Mouse (Mus musculus) brain, embryonic 18.5 days (tissue): ENCODE measurements at regions not wholly inside any gene's neighbourhood (a gene's known extent, or its start where the extent isn't known, plus 50 kb on each side); places are given as distances from the start of the nearest gene placed in this dataset.

Experiments
- DNase-seq: peaks from one replicate; pipeline ENCODE4 v3.0.0-alpha.2; 2012; ENCODE audit warnings: low read depth, low spot score

DNA sequence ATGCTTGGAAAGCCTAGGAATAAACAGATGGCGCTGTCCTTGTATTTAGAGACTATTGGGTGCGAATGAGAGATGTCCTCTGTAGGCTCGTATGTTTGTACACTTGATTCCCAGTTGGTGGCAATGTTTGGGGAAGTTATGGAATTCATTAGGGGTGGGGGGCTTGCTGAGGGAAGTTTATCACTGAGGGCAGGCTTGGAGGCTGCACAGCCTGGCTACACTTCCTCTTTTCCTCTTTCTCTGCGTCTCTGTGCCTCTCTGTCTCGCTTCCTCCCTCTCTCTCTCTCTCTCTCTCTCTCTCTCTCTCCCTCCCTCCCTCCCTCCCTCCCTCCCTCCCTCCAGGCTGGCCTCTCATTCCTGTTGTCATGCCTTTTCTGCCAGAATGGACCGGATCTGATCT, 104.2 kb upstream of the Arid2 start:
- no peak for DNase-seq

DNA sequence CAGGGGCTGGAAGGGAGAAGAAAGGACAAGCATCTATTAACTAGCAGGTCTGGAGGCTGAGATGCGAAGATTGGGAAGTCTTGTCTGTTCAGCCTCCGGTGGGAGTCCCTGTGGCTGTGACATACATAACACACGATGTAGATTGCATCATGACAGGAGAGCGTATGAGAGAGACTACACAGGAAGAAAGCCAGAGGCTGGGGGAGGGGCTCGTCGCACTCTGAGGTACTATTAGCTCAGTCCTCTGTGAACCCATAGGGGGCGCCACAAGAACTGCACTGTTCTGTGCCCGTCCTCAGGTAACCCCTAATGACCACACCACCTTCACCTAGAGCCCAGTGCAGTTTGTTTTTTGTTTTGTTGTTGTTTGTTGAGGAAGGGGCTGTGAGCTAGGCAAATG, 102.7 kb upstream of the Arid2 start:
- no peak for DNase-seq

DNA sequence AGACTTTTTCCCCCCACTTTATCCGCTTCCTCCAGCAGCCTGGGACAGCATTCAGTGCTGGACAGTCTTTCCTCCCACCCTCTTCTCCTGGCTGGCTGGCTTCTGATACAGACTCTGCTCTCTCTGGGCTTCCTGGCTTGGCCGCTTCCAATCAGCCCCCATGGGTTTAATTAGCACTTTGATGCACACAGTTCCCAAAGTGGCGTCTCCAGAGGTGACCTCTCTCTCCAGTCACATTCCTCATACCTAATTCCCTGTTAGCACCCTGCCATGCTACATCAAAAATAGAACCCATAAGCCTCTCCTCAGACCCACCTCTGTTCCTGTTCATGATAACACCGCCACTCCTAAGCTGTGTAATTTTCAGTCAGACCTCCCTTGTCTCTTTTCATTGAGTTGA, 101.9 kb upstream of the Arid2 start:
- no peak for DNase-seq

DNA sequence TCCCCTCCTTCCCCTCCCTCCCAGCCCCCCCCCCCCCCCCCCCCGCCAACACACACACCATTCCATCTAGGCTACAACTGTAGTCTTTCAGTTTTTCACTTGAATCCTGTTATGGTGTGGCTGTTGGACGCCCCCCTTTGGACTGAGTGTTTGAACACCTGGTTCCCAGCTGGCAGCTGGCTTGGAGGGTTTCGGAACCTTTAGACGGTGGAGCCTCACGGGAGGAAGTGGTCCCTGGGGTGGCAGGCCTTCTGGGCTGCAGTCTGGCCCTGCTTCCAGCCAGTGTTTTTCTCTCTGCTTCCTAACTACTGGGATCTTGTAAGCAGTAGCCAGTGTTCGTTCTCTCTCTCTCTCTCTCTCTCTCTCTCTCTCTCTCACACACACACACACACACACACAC, 101.4 kb upstream of the Arid2 start:
- no peak for DNase-seq

DNA sequence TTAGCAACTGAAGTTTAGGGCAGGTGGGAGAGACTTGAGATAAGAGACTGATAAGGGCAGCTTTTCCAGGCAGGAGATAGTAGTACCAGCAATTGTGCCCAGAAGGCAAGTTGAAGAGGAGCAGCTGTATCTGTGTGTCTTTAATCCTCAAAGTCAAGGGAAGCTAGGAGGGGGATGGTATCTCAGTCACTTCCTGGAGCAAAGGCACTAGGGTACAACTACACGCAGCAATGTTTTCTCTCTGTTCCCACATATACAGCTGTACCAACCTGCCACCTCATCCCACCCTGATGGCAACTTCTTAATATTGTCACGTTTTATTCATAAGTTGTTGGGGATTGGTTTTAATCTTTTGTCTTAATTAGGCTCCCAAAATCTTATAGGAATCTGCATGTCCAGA, 97.8 kb upstream of the Arid2 start:
- DNase-seq, result no peak

DNA sequence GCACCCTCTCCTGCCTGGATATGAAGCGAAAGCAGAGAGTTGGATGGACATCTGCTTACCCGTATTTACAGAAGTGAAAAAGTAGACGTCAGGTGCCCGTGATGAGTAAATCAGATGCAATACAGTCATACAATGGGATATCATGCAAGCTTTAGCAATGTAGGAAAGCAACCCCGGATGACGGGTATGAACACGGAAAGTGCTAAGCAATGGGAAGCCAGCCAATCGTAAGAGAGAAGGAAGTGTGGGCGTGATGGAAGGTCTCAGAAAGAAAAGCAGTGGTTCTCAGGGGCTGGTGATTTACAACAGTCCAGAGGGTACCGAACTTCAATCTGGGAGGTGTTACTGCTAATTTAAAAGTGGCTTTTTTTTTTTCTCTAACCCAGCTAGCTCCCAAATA, 89.9 kb upstream of the Arid2 start:
- DNase-seq, result no peak

DNA sequence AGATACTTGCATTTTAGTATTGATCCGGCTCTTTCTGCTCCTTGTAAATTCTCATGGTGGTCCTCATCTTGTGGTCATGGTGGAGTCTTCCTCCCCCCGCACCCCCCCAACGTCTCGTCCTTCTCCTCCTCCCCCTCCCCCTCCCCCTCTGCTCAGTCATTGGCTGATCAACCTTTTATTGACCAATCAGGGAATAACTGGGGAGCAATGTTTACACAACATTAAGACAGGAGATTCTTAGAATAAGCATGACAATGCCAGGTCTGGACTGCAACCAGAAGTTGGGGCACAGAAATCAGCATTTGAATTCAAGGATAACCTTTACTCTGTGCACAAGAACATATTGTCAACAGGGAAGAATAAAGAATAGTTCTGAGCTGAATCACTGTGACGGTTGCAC, 89.4 kb upstream of the Arid2 start:
- no peak for DNase-seq

DNA sequence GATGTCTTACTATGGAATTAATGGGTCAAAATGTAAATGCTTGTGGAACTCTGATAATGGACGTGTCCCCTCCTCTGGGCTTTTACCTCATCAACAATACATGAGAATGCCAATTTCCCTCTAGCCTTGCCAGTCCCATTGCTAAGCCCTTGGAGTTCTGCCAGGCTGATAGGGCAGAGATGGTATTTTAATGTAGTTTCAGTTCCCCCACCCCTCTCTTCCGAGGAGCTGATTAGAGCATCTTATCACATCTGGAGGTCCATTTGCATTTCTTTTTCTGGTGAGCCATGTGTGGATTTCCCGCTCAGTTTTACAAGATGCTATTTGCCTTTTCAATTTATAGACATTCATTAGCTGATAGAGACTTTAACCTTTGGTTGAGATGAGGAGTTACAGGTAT, 86.0 kb upstream of the Arid2 start:
- DNase-seq, result no peak

DNA sequence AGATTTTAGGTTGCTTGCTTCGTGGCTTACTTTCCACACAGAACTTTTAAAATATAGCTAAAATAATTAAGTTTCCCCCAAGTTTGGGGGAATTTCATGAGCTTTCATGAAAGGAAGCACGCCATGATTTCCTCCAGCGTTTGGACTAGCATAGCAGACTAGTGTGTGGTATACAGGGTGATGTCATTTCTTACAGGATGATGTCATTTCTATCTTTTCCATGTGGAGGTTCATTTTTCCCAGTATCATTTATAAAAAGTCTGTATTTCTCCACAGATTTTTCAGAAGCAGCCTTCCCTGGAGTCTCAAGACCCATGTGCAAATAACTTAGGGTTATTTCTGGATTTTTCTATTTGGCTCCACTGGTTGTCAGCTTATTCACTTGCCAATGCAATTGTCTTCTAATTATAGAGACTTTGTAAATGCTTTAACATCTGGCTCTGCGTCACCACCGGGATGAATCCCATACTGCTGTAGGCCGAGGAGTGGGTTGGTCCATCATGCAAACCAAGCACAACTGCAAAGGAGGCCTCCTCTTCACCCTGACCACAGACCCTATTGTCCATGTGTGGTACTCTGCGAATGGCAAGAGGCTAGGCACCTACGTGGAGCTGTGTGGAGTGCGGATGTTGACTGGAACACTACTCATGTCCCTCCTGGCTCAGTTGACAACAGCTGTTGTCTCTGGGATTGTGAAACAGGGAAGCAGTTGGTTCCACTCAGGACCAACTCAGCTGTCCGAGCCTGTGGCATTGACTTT, 85.4 kb upstream of the Arid2 start:
- DNase-seq, result no peak

DNA sequence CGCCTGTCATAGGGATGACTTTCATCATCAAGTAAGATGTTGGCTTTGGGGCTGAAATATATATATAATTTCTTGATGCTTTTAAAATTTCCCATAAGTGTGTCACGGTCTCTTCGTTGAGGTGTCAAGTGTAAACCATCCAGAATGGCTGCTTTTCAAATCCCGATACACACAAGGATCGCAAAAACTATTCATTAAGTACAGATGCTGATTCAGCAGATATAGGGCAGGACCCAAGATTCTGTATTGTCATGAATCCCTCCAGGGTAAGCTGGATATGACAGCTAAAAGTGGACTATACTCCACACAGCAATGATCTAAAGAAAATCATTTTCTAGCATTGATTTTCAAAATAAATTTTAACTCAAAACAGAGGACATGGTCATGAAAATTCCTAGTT, 83.1 kb upstream of the Arid2 start:
- no peak for DNase-seq

DNA sequence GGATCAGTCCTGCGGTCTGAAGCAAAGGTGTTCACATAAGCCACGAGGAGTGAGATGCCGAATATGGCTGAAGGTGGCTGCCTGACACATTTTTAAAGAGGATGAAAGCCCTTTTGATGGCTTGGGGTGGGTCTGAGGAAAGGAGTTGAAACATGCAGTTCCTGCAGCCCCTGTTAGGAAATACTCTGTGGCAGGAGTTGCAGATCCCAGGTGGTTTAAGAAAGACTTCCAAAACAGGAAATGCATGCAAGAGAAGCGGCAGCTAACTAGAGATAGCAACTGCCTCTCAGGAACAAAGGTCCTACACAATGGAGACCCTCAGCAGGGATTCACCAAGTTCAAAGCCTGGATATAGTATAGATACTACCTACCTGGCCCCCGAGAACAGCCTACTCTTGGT, 82.7 kb upstream of the Arid2 start:
- no peak for DNase-seq

DNA sequence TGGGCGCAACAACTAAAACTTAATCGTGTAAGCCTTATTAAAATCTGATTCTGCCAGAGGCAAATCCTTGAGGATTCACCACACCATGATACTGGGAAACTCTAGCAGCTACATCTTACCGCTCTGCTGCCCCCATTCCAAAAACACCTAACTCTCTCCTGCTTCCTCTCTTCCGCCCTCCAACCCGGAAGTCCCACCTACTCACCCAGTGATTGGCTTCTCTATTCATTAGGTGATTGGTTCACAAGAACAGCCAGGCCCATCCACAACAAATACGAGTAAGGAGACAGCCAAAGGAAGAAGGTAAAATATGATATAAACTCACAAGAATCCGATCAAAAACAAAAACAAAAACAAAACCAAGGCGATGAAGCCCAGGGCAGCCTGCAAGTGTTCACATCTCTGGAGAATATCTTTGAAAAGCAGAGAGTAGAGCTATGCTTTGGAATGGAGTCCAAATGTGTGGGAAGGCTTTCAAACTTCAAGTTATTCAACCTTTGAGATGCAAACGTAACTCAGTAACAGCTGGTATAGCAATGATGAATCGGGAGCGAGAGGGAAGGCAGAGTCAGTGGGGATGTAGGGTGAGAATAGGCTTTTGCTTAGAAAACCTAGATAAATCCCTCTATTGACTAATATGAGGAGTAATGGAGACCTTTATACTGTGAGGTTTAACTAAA, 76.5 kb upstream of the Arid2 start:
- DNase-seq, result no peak

DNA sequence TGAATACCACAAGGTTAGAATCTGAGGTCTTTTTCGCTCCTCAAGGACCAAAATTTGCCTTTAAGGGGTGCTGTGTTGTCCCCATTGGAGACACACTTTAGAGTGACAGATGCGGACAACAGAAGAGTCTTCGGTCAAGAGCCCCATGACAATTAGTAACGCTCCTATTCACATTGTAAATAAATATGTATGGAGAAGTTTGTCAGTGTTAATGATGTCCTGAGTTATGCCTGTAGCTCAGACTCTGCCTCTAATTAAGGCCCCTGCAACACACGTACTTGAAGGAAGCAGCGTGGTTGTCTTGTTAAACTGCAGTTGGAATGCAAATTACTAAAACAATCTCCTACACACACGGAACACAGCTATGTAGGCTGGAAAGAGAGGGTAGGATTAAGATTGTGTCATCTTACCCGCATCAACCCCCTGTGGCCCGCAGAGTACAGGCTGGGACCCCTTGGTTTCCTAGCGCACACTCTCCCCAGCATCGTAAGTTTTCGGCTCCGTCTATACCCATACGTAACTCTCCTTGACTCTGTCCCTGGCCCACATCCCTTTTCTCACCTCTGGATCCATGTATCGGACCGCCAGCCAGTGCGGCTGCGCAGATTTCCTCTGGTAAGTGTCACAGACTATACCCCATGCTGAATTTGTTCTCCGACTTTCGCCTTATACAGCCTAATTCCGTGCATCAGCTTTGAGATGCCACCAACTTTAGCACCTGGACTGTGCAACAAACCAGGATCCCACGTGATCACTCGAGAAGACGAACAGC, 73.6 kb upstream of the Arid2 start:
- no peak for DNase-seq

DNA sequence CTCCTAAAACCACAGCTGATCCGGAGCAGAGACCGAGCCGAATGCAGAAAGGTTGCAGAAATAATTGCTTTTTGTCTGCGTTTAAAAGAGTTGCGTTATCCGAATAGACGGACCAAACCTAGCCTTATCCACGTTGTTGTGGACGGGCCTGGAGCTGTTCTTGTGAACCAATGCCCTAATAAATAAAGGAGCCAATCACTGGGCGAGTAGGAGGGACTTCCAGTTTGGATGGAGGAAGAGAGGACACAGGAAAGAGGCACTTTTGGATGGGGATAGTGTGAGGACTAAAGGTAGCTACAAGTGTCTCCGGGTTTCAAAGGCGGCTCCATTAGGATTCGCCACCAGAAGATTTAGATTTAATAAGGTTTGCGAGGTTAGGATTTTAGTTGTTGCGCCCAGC, 69.4 kb upstream of the Arid2 start:
- DNase-seq, result no peak

DNA sequence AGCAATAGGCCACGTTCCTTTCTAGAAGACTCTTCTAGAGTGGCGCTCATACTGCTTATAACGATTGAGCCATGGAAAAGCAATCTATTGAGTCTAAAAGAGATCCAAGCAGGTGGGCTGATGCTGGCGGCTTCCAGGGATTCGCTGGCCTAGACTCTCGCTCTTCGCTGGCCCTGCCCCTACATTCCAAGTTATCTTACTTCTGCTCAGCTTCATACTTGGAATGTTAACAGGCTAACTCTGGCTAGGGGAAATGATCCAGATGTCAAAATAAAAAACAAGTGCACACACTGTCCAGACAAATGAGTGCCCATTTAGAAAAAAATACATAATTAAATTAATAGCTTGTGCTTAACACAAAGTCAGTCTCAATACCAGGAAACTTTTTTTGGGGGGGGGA, 67.6 kb upstream of the Arid2 start:
- DNase-seq, result no peak

DNA sequence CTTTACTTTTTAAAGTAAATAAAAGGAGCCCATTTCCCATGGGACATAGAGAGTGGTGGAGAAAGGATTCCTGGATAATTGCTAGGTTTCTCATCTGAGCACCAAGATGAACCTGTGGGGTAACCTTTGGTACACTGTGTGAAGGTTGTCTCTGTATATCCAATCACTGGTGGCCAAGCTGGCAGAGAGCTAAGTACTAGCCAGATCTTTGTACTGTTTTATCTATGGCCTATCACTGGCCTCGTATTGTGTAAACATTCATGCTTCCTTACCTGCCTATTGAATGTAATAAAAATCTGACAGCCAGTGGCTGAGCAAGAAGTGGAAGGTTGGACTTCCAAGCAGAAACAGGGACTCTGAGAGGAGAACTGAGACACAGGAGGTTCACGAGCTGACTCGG, 55.3 kb upstream of the Arid2 start:
- no peak for DNase-seq

DNA sequence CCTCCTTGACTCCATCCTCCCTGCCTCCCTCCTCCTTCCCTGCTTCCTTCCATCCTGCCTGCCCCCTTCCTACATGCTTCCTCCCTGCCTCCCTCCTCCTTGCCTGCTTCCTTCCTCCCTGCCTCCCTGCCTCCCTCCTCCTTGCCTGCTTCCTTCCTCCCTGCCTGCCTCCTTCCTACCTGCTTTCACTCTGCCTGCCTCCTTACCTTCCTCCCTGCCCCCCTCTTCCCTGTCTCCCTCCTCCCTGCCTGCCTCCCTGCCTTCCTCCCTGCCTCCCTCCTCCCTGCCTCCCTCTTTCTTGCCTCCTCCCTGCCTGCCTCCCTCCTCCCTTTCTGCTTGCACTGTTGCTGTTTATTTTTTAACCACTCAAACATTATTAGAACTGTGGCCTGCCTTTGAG, 54.2 kb upstream of the Arid2 start:
- DNase-seq, result no peak

DNA sequence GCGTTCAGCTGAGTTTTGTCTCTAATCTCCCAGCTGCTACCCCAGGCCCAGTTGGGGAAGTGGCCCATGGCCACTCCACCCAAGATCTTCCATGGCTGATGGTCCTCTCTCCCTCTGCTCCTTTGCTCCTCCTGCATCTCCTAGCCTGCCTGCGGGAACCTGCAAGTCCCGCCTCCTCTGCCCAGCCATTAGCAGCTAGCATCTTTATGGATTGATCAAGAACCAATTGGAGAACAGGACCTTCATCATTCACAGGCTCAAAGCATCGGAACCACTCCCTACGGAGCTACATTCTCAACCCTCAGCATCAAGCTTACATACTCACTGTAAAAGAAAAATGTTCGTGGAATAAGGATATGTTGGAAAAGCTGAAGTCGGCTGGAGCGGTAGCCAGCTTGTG, 52.5 kb upstream of the Arid2 start:
- no peak for DNase-seq
